Mouse (Mus musculus) heart, embryonic 14.5 days (tissue): ENCODE data around the gene Papss2. TPM values are rescaled to one million over a fixed set of nuclear protein-coding genes. Genes with fewer than 3 reads are reported as not detected.

Experiments
- ATAC-seq: fragments of 200-750 bp; cut with Nextera tagmentation; 2 replicates; pipeline ENCODE4 v1.8.0; 2017; ENCODE audit warnings: low read depth, moderate TSS enrichment; ENCODE audit not compliant: insufficient number of reproducible peaks, insufficient read depth, low FRiP score
- H3K27ac ChIP-seq, 2 experiments: fragments of 200-500 bp in 1 of 2; fragments of 300-500 bp in 1 of 2; sonication (generic) in 1 of 2; replicated peaks in 1 of 2; 2 replicates each; pipeline ENCODE4 v1.5.1; 2012 to 2014; ENCODE audit warnings: low read depth in 2 of 2, low read length in 2 of 2, control low read depth in 1 of 2, mild to moderate bottlenecking in 1 of 2, mixed read lengths in 1 of 2; ENCODE audit not compliant: control insufficient read depth in 1 of 2, insufficient read depth in 1 of 2
- H3K27me3 ChIP-seq: fragments of 300-500 bp; sonication (generic); 2 replicates; pipeline ENCODE4 v1.6.1; 2014; ENCODE audit warnings: mild to moderate bottlenecking, low read length, control low read depth; ENCODE audit not compliant: control insufficient read depth, insufficient read depth
- H3K36me3 ChIP-seq: fragments of 300-500 bp; sonication (generic); 2 replicates; pipeline ENCODE4 v1.6.1; 2014; ENCODE audit warnings: mild to moderate bottlenecking, control low read depth, low read length, mixed read lengths; ENCODE audit not compliant: control insufficient read depth, insufficient read depth
- H3K4me1 ChIP-seq, 2 experiments: fragments of 200-500 bp in 1 of 2; fragments of 300-500 bp in 1 of 2; sonication (generic) in 1 of 2; 2 replicates each; pipeline ENCODE4 v1.6.1; 2012 to 2014; ENCODE audit warnings: low read length in 2 of 2, control low read depth in 1 of 2, mixed read lengths in 1 of 2; ENCODE audit not compliant: control insufficient read depth in 2 of 2, insufficient read depth in 2 of 2
- H3K4me2 ChIP-seq: fragments of 300-500 bp; sonication (generic); 2 replicates; pipeline ENCODE4 v1.6.1; 2014; ENCODE audit warnings: mild to moderate bottlenecking, low read length
- H3K4me3 ChIP-seq, 2 experiments: fragments of 200-500 bp in 1 of 2; fragments of 300-500 bp in 1 of 2; sonication (generic) in 1 of 2; 2 replicates each; pipeline ENCODE4 v1.5.1; 2012 to 2014; ENCODE audit warnings: low read length in 2 of 2, mild to moderate bottlenecking in 2 of 2, control low read depth in 1 of 2, low read depth in 1 of 2, moderate library complexity in 1 of 2; ENCODE audit not compliant: control insufficient read depth in 1 of 2, insufficient read depth in 1 of 2
- H3K9ac ChIP-seq: fragments of 300-500 bp; sonication (generic); 2 replicates; pipeline ENCODE4 v1.6.1; 2014; ENCODE audit warnings: mild to moderate bottlenecking, low read length
- H3K9me3 ChIP-seq: fragments of 300-500 bp; sonication (generic); 2 replicates; pipeline ENCODE4 v1.6.1; 2016; ENCODE audit warnings: low read length, control low read depth; ENCODE audit not compliant: control insufficient read depth
- WGBS: fragments of 180-500 bp; shearing (Covaris S2); extraction: QIAGEN DNeasy Blood & Tissue Kit; methylation state at CpG from one replicate; pipeline ENCODE4 v1.1.7; 2014; 5-methylcytosine and 5-hydroxymethylcytosine counted together
- polyA plus RNA-seq: library from polyadenylated mRNA; unstranded; fragments of >200 nt; fragmentation: Nextera tagmentation; extraction: Ambion mirVana; gene quantifications from 2 replicates; pipeline ENCODE4 v1.2.1, GENCODE M21; 2014

Gene Papss2
- polyA plus RNA-seq, 1 experiment from 2014 or later = 10.3 TPM

GRCm38 (mm10) chr19:32577749-32578148 lies 17.8 kb upstream of the Papss2 start:
- Histone ChIP-seq H3K27me3 (no peaks in the 10 kb centered on the region), H3K27ac (peak overlapping the region in 1 of 2 experiments; percentile 30; a peak in 1 of 4 replicates), H3K4me1 (peaks cover 2 to 11% of the 10 kb centered on the region in 2 experiments; a peak in 2 of 4 replicates), H3K9ac (no peak overlapping the region), H3K36me3 (no peaks in the 10 kb centered on the region), H3K4me2 (no peak overlapping the region), H3K4me3 (no peak overlapping the region), H3K9me3 (no peaks in the 10 kb centered on the region)
- 30% methylated on average over 1 of the region's 1 CpGs for WGBS
- ATAC-seq = no peak

- H3K9me3 ChIP-seq = no peaks in the 10 kb centered on the region
- H3K9ac ChIP-seq = no peak overlapping the region
- no peaks in the 10 kb centered on the region for H3K36me3 ChIP-seq
- 78% methylated on average over 4 of the region's 4 CpGs for WGBS
- no peak for ATAC-seq
- no peak overlapping the region for H3K4me3 ChIP-seq
- no peak overlapping the region for H3K27ac ChIP-seq
- peaks cover 3 to 4% of the 10 kb centered on the region in 2 experiments for H3K4me1 ChIP-seq
- H3K27me3 ChIP-seq = no peaks in the 10 kb centered on the region
- H3K4me2 ChIP-seq = no peak overlapping the region
Observed at GRCm38 (mm10) chr19:32583091-32583766, 12.4 kb upstream of the Papss2 start.

- ATAC-seq = no peak
- 39% methylated on average over 6 of the region's 6 CpGs for WGBS
Observed at GRCm38 (mm10) chr19:32587727-32588126, 7.9 kb upstream of the Papss2 start.

GRCm38 (mm10) chr19:32592749-32593148 lies 2.8 kb upstream of the Papss2 start:
- Histone ChIP-seq H3K4me2 (no peak overlapping the region), H3K9ac (no peak overlapping the region), H3K27ac (no peak overlapping the region), H3K9me3 (no peaks in the 10 kb centered on the region), H3K4me3 (no peak overlapping the region), H3K4me1 (peaks cover 2 to 3% of the 10 kb centered on the region in 2 experiments), H3K36me3 (no peaks in the 10 kb centered on the region), H3K27me3 (no peaks in the 10 kb centered on the region)
- no peak for ATAC-seq
- WGBS = 89% methylated on average over 7 of the region's 7 CpGs

More at GRCm38 (mm10) chr19:32587727-32588126, 7.9 kb upstream of the Papss2 start:
- Histone ChIP-seq H3K9me3 (no peaks in the 10 kb centered on the region), H3K4me2 (no peak overlapping the region), H3K27ac (no peak overlapping the region), H3K27me3 (no peaks in the 10 kb centered on the region), H3K4me3 (no peak overlapping the region), H3K4me1 (peaks cover 3 to 4% of the 10 kb centered on the region in 2 experiments), H3K9ac (no peak overlapping the region), H3K36me3 (no peaks in the 10 kb centered on the region)

GRCm38 (mm10) chr19:32593870-32594269 lies 1.7 kb upstream of the Papss2 start:
- Histone ChIP-seq H3K9me3 (no peaks in the 10 kb centered on the region), H3K27me3 (no peaks in the 10 kb centered on the region), H3K4me2 (no peak overlapping the region), H3K4me1 (no peaks in the 10 kb centered on the region), H3K27ac (no peak overlapping the region), H3K9ac (no peak overlapping the region), H3K36me3 (no peaks in the 10 kb centered on the region), H3K4me3 (no peak overlapping the region)
- WGBS = 57% methylated on average over 5 of the region's 5 CpGs
- ATAC-seq = no peak

GRCm38 (mm10) chr19:32595131-32595505 lies 472 bp upstream of the Papss2 start:
- ATAC-seq = no peak
- 19% methylated on average over 8 of the region's 8 CpGs for WGBS

GRCm38 (mm10) chr19:32599006-32599405 lies 3.4 kb downstream of the Papss2 start:
- 89% methylated on average over 7 of the region's 7 CpGs for WGBS
- no peak overlapping the region for H3K4me2 ChIP-seq
- H3K27me3 ChIP-seq = no peaks in the 10 kb centered on the region
- no peaks in the 10 kb centered on the region for H3K36me3 ChIP-seq
- ATAC-seq = no peak
- H3K4me1 ChIP-seq = peaks cover 0 to 3% of the 10 kb centered on the region in 2 experiments; a peak in 1 of 4 replicates
- H3K27ac ChIP-seq = no peak overlapping the region
- H3K9me3 ChIP-seq = no peaks in the 10 kb centered on the region
- no peak overlapping the region for H3K9ac ChIP-seq
- H3K4me3 ChIP-seq = no peak overlapping the region

More at GRCm38 (mm10) chr19:32595131-32595505, 472 bp upstream of the Papss2 start:
- Histone ChIP-seq H3K4me1 (no peaks in the 10 kb centered on the region), H3K36me3 (no peaks in the 10 kb centered on the region), H3K4me2 (peak overlapping the region; percentile 82), H3K9me3 (no peaks in the 10 kb centered on the region), H3K4me3 (peak overlapping the region; percentile 60 to 65), H3K27ac (no peak overlapping the region), H3K27me3 (no peaks in the 10 kb centered on the region), H3K9ac (peak overlapping the region; percentile 75)

GRCm38 (mm10) chr19:32599436-32599835 lies 3.8 kb downstream of the Papss2 start:
- Histone ChIP-seq H3K9me3 (no peaks in the 10 kb centered on the region), H3K4me3 (no peak overlapping the region), H3K36me3 (no peaks in the 10 kb centered on the region), H3K9ac (no peak overlapping the region), H3K27ac (no peak overlapping the region), H3K4me2 (no peak overlapping the region), H3K4me1 (peaks cover 0 to 3% of the 10 kb centered on the region in 2 experiments; a peak in 1 of 4 replicates), H3K27me3 (no peaks in the 10 kb centered on the region)
- ATAC-seq = no peak
- 65% methylated on average over 5 of the region's 5 CpGs for WGBS
